ENCODE assay signal across 1 mouse cellular context in genomic region chr1:156995180-156995951, GRCm38 (mm10).
TF ChIP-seq lines count a peak whose summit lies in the region.

No protein-coding gene starts in this region.

TF ChIP-seq in CH12.LX, 34 proteins besides CTCF, POLR2A, EP300 and RAD21 (continued from another document):
- TF ChIP-seq MAFK (IDR thresholded peaks at IDR 0.05; ENCODE audit: insufficient replicate concordance, low read length) (no peak), CHD2 (IDR thresholded peaks at IDR 0.05; ENCODE audit: low read length) (peak; percentile 44; the same call in 1 of the 2 replicates), MYC (IDR thresholded peaks at IDR 0.05; ENCODE audit: low read depth, low read length) (0 out of 2 replicates have a peak, but pooled peaks have one; percentile 16), JUN (IDR thresholded peaks at IDR 0.05; ENCODE audit: insufficient read depth, low read depth, low read length) (no peak), ZKSCAN1 (IDR thresholded peaks at IDR 0.05; ENCODE audit: borderline replicate concordance, low read depth, low read length) (no peak), HCFC1 (IDR thresholded peaks at IDR 0.05; ENCODE audit: low read depth, low read length) (no peak), JUND (conservative IDR thresholded peaks at IDR 0.05; ENCODE audit: low read depth, low read length) (no peak), ETS1 (conservative IDR thresholded peaks at IDR 0.05; ENCODE audit: low read depth, low read length) (peak; percentile 48; the same call in 1 of the 2 replicates), POLR2AphosphoS2 (IDR thresholded peaks at IDR 0.05; ENCODE audit: low read depth, low read length) (no peak), TCF12 (IDR thresholded peaks at IDR 0.05; ENCODE audit: low read depth, low read length) (peak; percentile 68), IRF4 (IDR thresholded peaks at IDR 0.05; ENCODE audit: low read depth, low read length) (peak; percentile 92), BHLHE40 (IDR thresholded peaks at IDR 0.05; ENCODE audit: low read depth, low read length) (no peak; the same call in 1 of the 2 replicates), TBP (conservative IDR thresholded peaks at IDR 0.05; ENCODE audit: low read depth, low read length) (0 out of 2 replicates have a peak, but pooled peaks have one; percentile 15), USF2 (conservative IDR thresholded peaks at IDR 0.05; ENCODE audit: low read depth, low read length) (no peak), ZC3H11A (IDR thresholded peaks at IDR 0.05; ENCODE audit: low read depth, low read length) (no peak), NELFE (IDR thresholded peaks at IDR 0.05; ENCODE audit: low read depth, low read length) (no peak)
